Mouse (Mus musculus) B cell, adult 62 days (primary cell): ENCODE results near the gene Olfr2. TPM values are rescaled to one million over a fixed set of nuclear protein-coding genes. Genes with fewer than 3 reads are reported as not detected.

Experiments
- total RNA-seq: library from RNA; stranded (reverse); gene quantifications from 4 replicates; pipeline ENCODE4 v1.2.4, GENCODE M21; 2023

Olfr2 gene
- total RNA-seq = 0.09 TPM in 1 of 4 replicates, not detected in the others

GRCm38 (mm10) chr7:107005972-107006371 lies at the start of gene Olfr2:
TSS of gene Olfr2 (minus strand) at chr7:107006072.

GRCm38 (mm10) chr7:107030874-107031273 lies 25.0 kb upstream of the Olfr2 start, which contains the start of gene Olfr713:
TSS of gene Olfr713 (plus strand) at chr7:107031174.

GRCm38 (mm10) chr7:106975353-106975752 lies 30.5 kb downstream of the Olfr2 start, which contains the start of gene Olfr711:
TSS of gene Olfr711 (minus strand) at chr7:106975453.

GRCm38 (mm10) chr7:106963837-106964236 lies 42.0 kb downstream of the Olfr2 start, which contains the start of gene Olfr6:
TSS of gene Olfr6 (minus strand) at chr7:106963937.

GRCm38 (mm10) chr7:106948212-106948611 lies 57.7 kb downstream of the Olfr2 start, which contains the start of gene Olfr710:
TSS of gene Olfr710 (minus strand) at chr7:106948312.

Other genes with a start within 250 kb of the Olfr2 start
- gene Olfr699, start 212.9 kb downstream of the Olfr2 start, total RNA-seq = not detected in 4 replicates
- not detected in 4 replicates for gene Olfr700, start 197.2 kb downstream of the Olfr2 start, total RNA-seq
- not detected in 4 replicates for gene Olfr701, start 191.9 kb downstream of the Olfr2 start, total RNA-seq
- not detected in 4 replicates for gene Olfr702, start 172.2 kb downstream of the Olfr2 start, total RNA-seq
- gene Olfr703, start 162.7 kb downstream of the Olfr2 start, total RNA-seq = not detected in 4 replicates
- gene Olfr704, start 142.9 kb downstream of the Olfr2 start, total RNA-seq = not detected in 4 replicates
- not detected in 4 replicates for gene Olfr705, start 129.2 kb downstream of the Olfr2 start, total RNA-seq
- not detected in 4 replicates for gene Olfr706, start 117.9 kb downstream of the Olfr2 start, total RNA-seq
- not detected in 4 replicates for gene Olfr707, start 104.8 kb downstream of the Olfr2 start, total RNA-seq
- not detected in 4 replicates for gene Olfr1532-ps1, start 98.1 kb downstream of the Olfr2 start, total RNA-seq
- gene Olfr709-ps1, start 73.9 kb downstream of the Olfr2 start, total RNA-seq = not detected in 4 replicates
- not detected in 4 replicates for gene Olfr710, start 57.8 kb downstream of the Olfr2 start, total RNA-seq
- gene Olfr6, start 42.1 kb downstream of the Olfr2 start, total RNA-seq = not detected in 4 replicates
- not detected in 4 replicates for gene Olfr711, start 30.6 kb downstream of the Olfr2 start, total RNA-seq
- not detected in 4 replicates for gene Olfr713, start 25.1 kb upstream of the Olfr2 start, total RNA-seq
- gene Olfr714, start 64.9 kb upstream of the Olfr2 start, total RNA-seq = not detected in 4 replicates
- gene Olfr17, start 87.1 kb upstream of the Olfr2 start, total RNA-seq = not detected in 4 replicates
- not detected in 4 replicates for gene Olfr715b, start 104.3 kb upstream of the Olfr2 start, total RNA-seq
- gene Olfr715, start 125.0 kb upstream of the Olfr2 start, total RNA-seq = not detected in 4 replicates
- gene Olfr716, start 132.3 kb upstream of the Olfr2 start, total RNA-seq = not detected in 4 replicates
- not detected in 4 replicates for gene Nlrp14, start 160.9 kb upstream of the Olfr2 start, total RNA-seq
- gene Rbmxl2, start 203.4 kb upstream of the Olfr2 start, total RNA-seq = not detected in 4 replicates